Comparison of ENCODE assay signal across 22 mouse cellular contexts in genomic region chr5:90628011-90628410, GRCm38 (mm10). TPM values are rescaled to one million over a fixed set of nuclear protein-coding genes. Genes with fewer than 3 reads are reported as not detected.
"Had no signal": no experiment of that assay in that cellular context is flagged by ENCODE, and none has a peak within 500 bp of the region (broad histone marks: within the 10 kb centered on the region; RNA-seq: fewer than 3 reads in every experiment).

No protein-coding gene starts in this region.

- H3K4me3 ChIP-seq: limb, embryonic 12.5 days; limb, embryonic 15.5 days; midbrain, embryonic 12.5 days; neural tube, embryonic 12.5 days; neural tube, embryonic 15.5 days had no signal

- H3K4me2 ChIP-seq: limb, embryonic 12.5 days; limb, embryonic 15.5 days; liver, embryonic 11.5 days; lung, embryonic 14.5 days; midbrain, embryonic 12.5 days; neural tube, embryonic 12.5 days; neural tube, embryonic 15.5 days had no signal

- H3K36me3 ChIP-seq: limb, embryonic 12.5 days; limb, embryonic 15.5 days; midbrain, embryonic 12.5 days; neural tube, embryonic 12.5 days; neural tube, embryonic 15.5 days had no signal

- H3K9me3 ChIP-seq: limb, embryonic 12.5 days; limb, embryonic 15.5 days; midbrain, embryonic 12.5 days; neural tube, embryonic 12.5 days; neural tube, embryonic 15.5 days had no signal

- H3K27me3 ChIP-seq: limb, embryonic 12.5 days; limb, embryonic 15.5 days; midbrain, embryonic 12.5 days; neural tube, embryonic 12.5 days; neural tube, embryonic 15.5 days had no signal

- H3K27ac ChIP-seq: limb, embryonic 12.5 days; limb, embryonic 15.5 days; liver, embryonic 14.5 days; macrophage; midbrain, embryonic 12.5 days; neural tube, embryonic 12.5 days; neural tube, embryonic 15.5 days; stomach, postnatal 0 days had no signal

- H3K4me1 ChIP-seq: midbrain, embryonic 12.5 days; neural tube, embryonic 12.5 days; neural tube, embryonic 15.5 days had no signal

- DNase-seq: kidney, adult 9 months; kidney, postnatal 14 days; kidney, postnatal 4 days; left cerebral cortex, postnatal 4 days; liver, postnatal 0 days; lung, embryonic 14.5 days; right cerebral cortex, adult 18-20 months; right cerebral cortex, postnatal 14 days; right cerebral cortex, postnatal 4 days; thymus, adult 2 months; thymus, postnatal 14 days; thymus, postnatal 4 days had no signal

- ATAC-seq: liver, postnatal 0 days; lung, postnatal 0 days had no signal

- H3K9ac ChIP-seq: limb, embryonic 12.5 days; limb, embryonic 15.5 days; liver, embryonic 14.5 days; liver, postnatal 0 days; lung, embryonic 14.5 days; midbrain, embryonic 12.5 days; neural tube, embryonic 12.5 days; neural tube, embryonic 15.5 days had no signal

RNA-seq across cellular contexts. Expression of gene Rassf6, which starts 12.4 kb away (rescaled TPM):
- polyA plus RNA-seq: macrophage had no signal
